Mouse (Mus musculus) layer of hippocampus, adult 8-10 months (tissue): ENCODE results near the gene Epha8. TPM values are rescaled to one million over a fixed set of nuclear protein-coding genes. Genes with fewer than 3 reads are reported as not detected.

ENCODE experiments used
- DNase-seq, 2 experiments: peaks; one replicate each; pipeline ENCODE4 v3.0.0; 2022; ENCODE audit warnings: low spot score in 2 of 2
- total RNA-seq, 4 experiments: library from RNA; stranded (reverse); gene quantifications; 2 replicates each; pipeline ENCODE4 v1.2.4; 2022

Gene Epha8
- total RNA-seq, 4 experiments from 2014 or later, result 2.0 to 2.8 (median 2.5) TPM

- no peak for DNase-seq
Observed at GRCm38 (mm10) chr4:136907033-136907432, 49.6 kb downstream of the Epha8 start.

GRCm38 (mm10) chr4:136904767-136905539 is 51.7 kb downstream of the Epha8 start:
- no peak for DNase-seq

GRCm38 (mm10) chr4:136899154-136899553 is 57.5 kb downstream of the Epha8 start:
- no peak for DNase-seq

- no peak for DNase-seq
Observed at GRCm38 (mm10) chr4:136898637-136899036, 58.0 kb downstream of the Epha8 start, which contains the start of gene C1qa. Gene C1qa (minus strand): TSS chr4:136898803.

- DNase-seq, result no peak
Observed at GRCm38 (mm10) chr4:136898084-136898598, 58.5 kb downstream of the Epha8 start.

- no peak for DNase-seq
Observed at GRCm38 (mm10) chr4:136896461-136896860, 60.2 kb downstream of the Epha8 start.

- DNase-seq, result no peak
Observed at GRCm38 (mm10) chr4:136895861-136896260, 60.8 kb downstream of the Epha8 start.

GRCm38 (mm10) chr4:136894821-136895220 is 61.8 kb downstream of the Epha8 start:
- DNase-seq, result no peak

- DNase-seq, result peak in 1 of 2 experiments; percentile 59
Observed at GRCm38 (mm10) chr4:136893691-136894543, 62.7 kb downstream of the Epha8 start.

GRCm38 (mm10) chr4:136892811-136893210 is 63.8 kb downstream of the Epha8 start, which contains the start of gene C1qc:
Gene C1qc (minus strand): TSS chr4:136893065.
- DNase-seq, result no peak

- DNase-seq, result no peak
Observed at GRCm38 (mm10) chr4:136892371-136892770, 64.2 kb downstream of the Epha8 start.

- DNase-seq, result no peak
Observed at GRCm38 (mm10) chr4:136891115-136891514, 65.5 kb downstream of the Epha8 start.

- DNase-seq, result no peak
Observed at GRCm38 (mm10) chr4:136889981-136890380, 66.6 kb downstream of the Epha8 start.

GRCm38 (mm10) chr4:136887714-136888113 is 68.9 kb downstream of the Epha8 start:
- DNase-seq, result no peak

GRCm38 (mm10) chr4:136886101-136886500 is 70.5 kb downstream of the Epha8 start, which contains the start of gene C1qb:
Gene C1qb (minus strand): TSS chr4:136886187.
- no peak for DNase-seq

Other genes starting within 250 kb of the Epha8 start
- 10 to 100 TPM; 17.4 to 23.2 (median 19.8) TPM for gene Ephb2, start 120.8 kb downstream of the Epha8 start, total RNA-seq
- gene C1qb, start 70.6 kb downstream of the Epha8 start, total RNA-seq, result 100 to 1,000 TPM in 2 of 4 experiments, 10 to 100 TPM in 2; 48.7 to 305 (median 140) TPM
- 100 to 1,000 TPM in 2 of 4 experiments, 10 to 100 TPM in 2; 28.3 to 233 (median 108) TPM for gene C1qc, start 63.8 kb downstream of the Epha8 start, total RNA-seq
- 100 to 1,000 TPM in 2 of 4 experiments, 10 to 100 TPM in 2; 45.5 to 340 (median 144) TPM for gene C1qa, start 58.0 kb downstream of the Epha8 start, total RNA-seq
- gene Zbtb40, start 92.0 kb upstream of the Epha8 start, total RNA-seq, result 10 to 100 TPM in 2 of 4 experiments, 1 to 10 TPM in 2; 6.0 to 23.6 (median 15.0) TPM